Comparison of ENCODE assay signal across 27 mouse cellular contexts in genomic region chr16:32796676-32797425, GRCm38 (mm10). TPM values are rescaled to one million over a fixed set of nuclear protein-coding genes. Genes with fewer than 3 reads are reported as not detected.
A peak's percentile ranks its signal among the peaks of the same experiment; 100 is the strongest.
DNase-seq lines count a peak whose midpoint lies in the region; ATAC-seq and TF ChIP-seq lines count a peak whose summit lies in the region.
"Had no signal": no experiment of that assay in that cellular context is flagged by ENCODE, and none has a peak within 500 bp of the region (broad histone marks: within the 10 kb centered on the region; RNA-seq: fewer than 3 reads in every experiment).

No protein-coding gene starts in this region.

- no peak overlapping the region for H3K27ac ChIP-seq in hindbrain, embryonic 15.5 days (replicated peaks)
- H3K27ac ChIP-seq in hindbrain, embryonic 12.5 days, result no peak overlapping the region
- H3K27ac ChIP-seq in lung, embryonic 14.5 days (ENCODE audit: low read depth), result no peak overlapping the region
- H3K27ac ChIP-seq: embryonic facial prominence, embryonic 12.5 days; heart, adult 2 months; heart, embryonic 13.5 days; hindbrain, embryonic 14.5 days; intestine, embryonic 15.5 days; layer of hippocampus, adult 2 months; limb, embryonic 13.5 days; liver, embryonic 12.5 days; lung, embryonic 15.5 days had no signal

- 65% methylated on average over 14 of the region's 14 CpGs for WGBS in hindbrain, embryonic 15.5 days
- 66% methylated on average over 14 of the region's 14 CpGs for WGBS in hindbrain, embryonic 12.5 days
- WGBS in lung, embryonic 14.5 days, result 49% methylated on average over 14 of the region's 14 CpGs
- whole genome bisulfite sequencing in lung, adult 2 months, result 68% methylated on average over 14 of the region's 14 CpGs

- H3K9ac ChIP-seq in hindbrain, embryonic 15.5 days, result no peak overlapping the region
- H3K9ac ChIP-seq in hindbrain, embryonic 12.5 days, result no peak overlapping the region
- H3K9ac ChIP-seq in lung, embryonic 14.5 days, result no peak overlapping the region
- H3K9ac ChIP-seq: embryonic facial prominence, embryonic 12.5 days; heart, embryonic 13.5 days; hindbrain, embryonic 14.5 days; intestine, embryonic 15.5 days; limb, embryonic 13.5 days; liver, embryonic 12.5 days; lung, embryonic 15.5 days had no signal

- H3K36me3 ChIP-seq in hindbrain, embryonic 15.5 days, result no peaks in the 10 kb centered on the region
- no peaks in the 10 kb centered on the region for H3K36me3 ChIP-seq in hindbrain, embryonic 12.5 days
- H3K36me3 ChIP-seq in lung, embryonic 14.5 days (ENCODE audit: insufficient read depth), result no peaks in the 10 kb centered on the region
- H3K36me3 ChIP-seq: embryonic facial prominence, embryonic 12.5 days; heart, embryonic 13.5 days; intestine, embryonic 15.5 days; limb, embryonic 13.5 days; liver, embryonic 12.5 days; lung, embryonic 15.5 days had no signal

- 0 out of 2 replicates have a peak, but pooled peaks have one; percentile 23 for ATAC-seq in hindbrain, embryonic 15.5 days (ENCODE audit: low FRiP score, low read depth)
- no peak for ATAC-seq in hindbrain, embryonic 12.5 days (ENCODE audit: low FRiP score)
- ATAC-seq in lung, embryonic 14.5 days (ENCODE audit: insufficient read depth), result no peak
- ATAC-seq: intestine, embryonic 15.5 days; liver, embryonic 12.5 days had no signal

- H3K9me3 ChIP-seq in hindbrain, embryonic 15.5 days, result no peaks in the 10 kb centered on the region
- H3K9me3 ChIP-seq in hindbrain, embryonic 12.5 days (replicated peaks), result no peaks in the 10 kb centered on the region
- H3K9me3 ChIP-seq in lung, embryonic 14.5 days (ENCODE audit: low read depth, low read length), result no peaks in the 10 kb centered on the region
- H3K9me3 ChIP-seq: embryonic facial prominence, embryonic 12.5 days; heart, embryonic 13.5 days; intestine, embryonic 15.5 days; liver, embryonic 12.5 days; lung, embryonic 15.5 days had no signal

- TF ChIP-seq POLR2A in lung, adult 2 months (IDR thresholded peaks at IDR 0.05; ENCODE audit: borderline replicate concordance, extremely low read depth, low read depth, low read length), result no peak

- no peaks in the 10 kb centered on the region for H3K27me3 ChIP-seq in hindbrain, embryonic 15.5 days
- H3K27me3 ChIP-seq in hindbrain, embryonic 12.5 days, result no peaks in the 10 kb centered on the region
- no peaks in the 10 kb centered on the region for H3K27me3 ChIP-seq in lung, embryonic 14.5 days (ENCODE audit: insufficient read depth, low read length)
- H3K27me3 ChIP-seq: embryonic facial prominence, embryonic 12.5 days; intestine, embryonic 15.5 days; limb, embryonic 13.5 days; lung, embryonic 15.5 days had no signal

- peak; percentile 9 for DNase-seq in cerebellum, adult 9-11 months
- DNase-seq in cerebellum, postnatal 25 days, result no peak
- DNase-seq in lung, embryonic 14.5 days, result peak; percentile 34
- DNase-seq in lung, adult 2 months, result no peak
- DNase-seq in Muller cell, postnatal 12 days (ENCODE audit: inconsistent ontology term), result peak; percentile 42
- no peak for DNase-seq in adipocyte (ENCODE audit: low spot score)
- DNase-seq: adrenal gland, postnatal 36 days; cerebellum, adult 9-10 months; gastrocnemius, postnatal 36 days; heart, adult 2 months; layer of hippocampus, postnatal 36 days; midbrain, embryonic 14.5 days; right cerebral cortex, postnatal 14 days; thymus, postnatal 14 days had no signal

- no peak for TF ChIP-seq CTCF in lung, embryonic 14.5 days (IDR thresholded peaks at IDR 0.05; ENCODE audit: low read depth)
- no peak for TF ChIP-seq CTCF in lung, adult 2 months (IDR thresholded peaks at IDR 0.05; ENCODE audit: insufficient read depth, low read length)

- H3K4me2 ChIP-seq in hindbrain, embryonic 15.5 days, result no peak overlapping the region
- H3K4me2 ChIP-seq in hindbrain, embryonic 12.5 days (replicated peaks), result no peak overlapping the region
- H3K4me2 ChIP-seq in lung, embryonic 14.5 days, result no peak overlapping the region
- H3K4me2 ChIP-seq: embryonic facial prominence, embryonic 12.5 days; heart, embryonic 13.5 days; hindbrain, embryonic 14.5 days; intestine, embryonic 15.5 days; limb, embryonic 13.5 days; liver, embryonic 12.5 days; lung, embryonic 15.5 days had no signal

- H3K4me1 ChIP-seq in hindbrain, embryonic 15.5 days (replicated peaks), result no peaks in the 10 kb centered on the region
- 0 out of 2 replicates have a peak, but pooled peaks cover 4% of the 10 kb centered on the region for H3K4me1 ChIP-seq in hindbrain, embryonic 12.5 days
- no peaks in the 10 kb centered on the region for H3K4me1 ChIP-seq in lung, embryonic 14.5 days (ENCODE audit: insufficient read depth)
- H3K4me1 ChIP-seq in lung, adult 2 months (ENCODE audit: control insufficient read depth, insufficient read depth, low read length), result peaks cover 3% of the 10 kb centered on the region; the same call in 1 of the 2 replicates
- H3K4me1 ChIP-seq: limb, embryonic 13.5 days; liver, embryonic 12.5 days had no signal

- no peak overlapping the region for H3K4me3 ChIP-seq in hindbrain, embryonic 15.5 days
- H3K4me3 ChIP-seq in hindbrain, embryonic 12.5 days, result no peak overlapping the region
- no peak overlapping the region for H3K4me3 ChIP-seq in lung, embryonic 14.5 days (ENCODE audit: low read depth, low read length)
- H3K4me3 ChIP-seq in lung, adult 2 months (replicated peaks; ENCODE audit: extremely low read depth, low read depth, low read length), result no peak overlapping the region
- H3K4me3 ChIP-seq: embryonic facial prominence, embryonic 12.5 days; erythroblast, embryonic 14.5 days; heart, adult 2 months; heart, embryonic 13.5 days; intestine, embryonic 15.5 days; layer of hippocampus, adult 2 months; limb, embryonic 13.5 days; liver, embryonic 12.5 days; lung, embryonic 15.5 days had no signal

RNA-seq across cellular contexts. Expression of gene Muc20, which starts 0.4 kb away (rescaled TPM):
- polyA plus RNA-seq in hindbrain, embryonic 15.5 days (2015; fragmentation: Nextera tagmentation; extraction: Ambion mirVana), result 0.06 TPM in 1 of 2 replicates, not detected in the other
- 0.06 and 0.13 TPM in 2 replicates for polyA plus RNA-seq in hindbrain, embryonic 12.5 days (2016; fragmentation: Nextera tagmentation; extraction: Ambion mirVana)
- not detected in 2 replicates for polyA plus RNA-seq in lung, embryonic 14.5 days (2014; fragmentation: Nextera tagmentation; extraction: Ambion mirVana)
- polyA plus RNA-seq in lung, adult 2 months (2012; rRNA removed), result 9.0 and 11.8 TPM in 2 replicates
- polyA plus RNA-seq: cortical plate, adult 2 months; embryonic facial prominence, embryonic 12.5 days; hindbrain, embryonic 14.5 days; intestine, embryonic 15.5 days; limb, embryonic 13.5 days; liver, embryonic 12.5 days; midbrain, embryonic 14.5 days had no signal

RNA-seq across cellular contexts. Expression of gene Smbd1, which starts 13.4 kb away (rescaled TPM):
- not detected in 2 replicates for polyA plus RNA-seq in hindbrain, embryonic 15.5 days (2015; fragmentation: Nextera tagmentation; extraction: Ambion mirVana)
- not detected in 2 replicates for polyA plus RNA-seq in hindbrain, embryonic 12.5 days (2016; fragmentation: Nextera tagmentation; extraction: Ambion mirVana)
- not detected in 2 replicates for polyA plus RNA-seq in lung, embryonic 14.5 days (2014; fragmentation: Nextera tagmentation; extraction: Ambion mirVana)
- polyA plus RNA-seq in lung, adult 2 months (2012; rRNA removed), result 2.3 and 3.0 TPM in 2 replicates
- polyA plus RNA-seq: cortical plate, adult 2 months; embryonic facial prominence, embryonic 12.5 days; erythroblast, embryonic 14.5 days; heart, adult 2 months; heart, embryonic 13.5 days; hindbrain, embryonic 14.5 days; limb, embryonic 13.5 days; liver, embryonic 12.5 days; lung, embryonic 15.5 days; midbrain, embryonic 14.5 days; testis, adult 2 months had no signal

Comparison
In these comparisons a context has a peak if more than half of its experiments do, and no peak if none do; other contexts are left out.
1. DNase-seq: peak in cerebellum, adult 9-11 months (single experiment), lung, embryonic 14.5 days (single experiment) and Muller cell, postnatal 12 days (single experiment); none in cerebellum, postnatal 25 days (0 of 2), lung, adult 2 months (single experiment) and adipocyte (single experiment).